Mouse (Mus musculus) liver, adult 2 months (tissue): Measurements from ENCODE around the gene 4930435E12Rik. TPM values are rescaled to one million over a fixed set of nuclear protein-coding genes. Genes with fewer than 3 reads are reported as not detected.
"Not testable (repeated sequence)": the region's sequence is repeated elsewhere in the genome, so short reads cannot be mapped to it uniquely, and the experiment has no call there.

Experiments
- DNase-seq: peaks from one replicate; pipeline ENCODE4 v3.0.0-alpha.2; 2011; ENCODE audit warnings: low read depth, low spot score; ENCODE audit errors: extremely low read depth
- H3K27ac ChIP-seq: fragments of 200-500 bp; replicated peaks from 2 replicates; pipeline ENCODE4 v1.5.1; 2012; ENCODE audit warnings: low read depth, mild to moderate bottlenecking, control low read depth, inconsistent platforms, low read length; ENCODE audit not compliant: insufficient read depth
- H3K27me3 ChIP-seq: fragments of 200-500 bp; 2 replicates; pipeline ENCODE4 v1.6.1; 2012; ENCODE audit warnings: mild to moderate bottlenecking, moderate library complexity, low read length, inconsistent platforms; ENCODE audit not compliant: control insufficient read depth, insufficient read depth
- H3K36me3 ChIP-seq: fragments of 200-500 bp; 2 replicates; pipeline ENCODE4 v1.6.1; 2012; ENCODE audit warnings: low read length, inconsistent platforms; ENCODE audit not compliant: control insufficient read depth, insufficient read depth
- H3K4me1 ChIP-seq: fragments of 200-500 bp; 2 replicates; pipeline ENCODE4 v1.6.1; 2011; ENCODE audit warnings: low read length; ENCODE audit not compliant: control insufficient read depth, insufficient read depth
- H3K4me3 ChIP-seq: fragments of 200-500 bp; 2 replicates; pipeline ENCODE4 v1.5.1; 2011; ENCODE audit warnings: low read depth, mild to moderate bottlenecking, control low read depth, low read length, moderate library complexity; ENCODE audit not compliant: insufficient read depth
- H3K79me2 ChIP-seq: fragments of 200-500 bp; 2 replicates; pipeline ENCODE4 v1.6.1; 2012; ENCODE audit warnings: inconsistent platforms, mild to moderate bottlenecking, low read length, moderate library complexity; ENCODE audit not compliant: control insufficient read depth, insufficient read depth
- H3K9ac ChIP-seq: fragments of 200-500 bp; 2 replicates; pipeline ENCODE4 v1.6.1; 2012; ENCODE audit warnings: low read depth, mild to moderate bottlenecking, control low read depth, inconsistent platforms, low read length
- CTCF ChIP-seq: fragments of 200-500 bp; IDR thresholded peaks from 2 replicates; pipeline ENCODE4 v1.5.1; 2011; ENCODE audit warnings: low read depth, low read length, control low read depth
- POLR2A ChIP-seq: fragments of 200-500 bp; IDR thresholded peaks from 2 replicates; pipeline ENCODE4 v1.6.1; 2011; ENCODE audit warnings: low read length, control low read depth; ENCODE audit not compliant: insufficient read depth; ENCODE audit errors: extremely low read depth
- WGBS: fragments of 180-500 bp; shearing (Covaris S2); methylation state at CpG from one replicate; pipeline ENCODE4 v1.1.7; 2018; 5-methylcytosine and 5-hydroxymethylcytosine counted together
- polyA plus RNA-seq: library from polyadenylated mRNA; depleted of rRNA; stranded (reverse); fragments of >200 nt; gene quantifications from 2 replicates; pipeline ENCODE4 v1.2.3, GENCODE M21; 2012
- total RNA-seq: library from RNA; depleted of rRNA; stranded (reverse); fragments of >200 nt; gene quantifications from 2 replicates; pipeline ENCODE4 v1.2.3, GENCODE M21; 2014

4930435E12Rik gene
- total and polyA plus RNA-seq, 2 experiments = not detected

DNA sequence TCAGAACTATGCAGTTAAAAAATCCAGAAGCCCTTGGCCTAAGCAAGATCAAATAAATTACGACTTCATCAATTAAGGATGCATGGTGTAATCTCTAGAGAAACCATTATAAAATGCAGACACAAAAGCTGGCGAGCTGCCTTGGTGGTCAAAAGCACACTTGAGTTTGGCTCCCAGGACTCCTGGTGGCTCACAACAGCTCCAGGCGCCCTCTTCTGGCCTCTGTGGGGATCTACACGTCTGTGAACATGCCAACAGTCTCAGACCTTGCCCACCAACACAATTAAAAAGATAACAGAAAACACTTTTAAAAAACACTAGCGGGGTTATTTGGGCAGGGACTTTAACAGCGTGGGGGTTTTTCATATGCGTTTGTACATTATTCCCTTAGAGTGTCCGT lies 16.0 kb downstream of the 4930435E12Rik start:
- DNase-seq = peak; percentile 16

DNA sequence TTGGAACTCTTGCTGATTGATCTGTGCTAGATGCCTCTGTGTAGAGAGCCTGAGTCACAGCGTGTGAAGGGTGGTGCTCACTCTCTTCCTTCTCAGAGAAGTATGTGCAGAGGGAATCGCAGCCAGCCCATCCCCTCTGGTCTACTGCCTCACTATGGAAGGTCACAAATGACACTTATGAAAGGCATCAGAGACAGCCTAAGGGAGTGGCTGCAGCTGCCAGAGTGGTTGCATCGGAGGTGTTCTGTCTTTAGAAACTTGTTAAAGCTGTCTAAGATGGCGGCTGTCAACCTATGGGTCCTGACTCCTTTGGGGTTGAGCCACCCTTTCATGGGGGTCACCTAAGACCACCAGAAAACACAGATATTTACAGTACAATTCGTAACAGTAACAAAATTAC lies 18.4 kb downstream of the 4930435E12Rik start:
- WGBS = 70% methylated on average over 5 of the region's 5 CpGs
- no peak for DNase-seq
- no peaks in the 10 kb centered on the region for H3K4me1 ChIP-seq
- no peaks in the 10 kb centered on the region; the same call in 1 of the 2 replicates for H3K27me3 ChIP-seq
- no peaks in the 10 kb centered on the region for H3K79me2 ChIP-seq
- no peak overlapping the region for H3K9ac ChIP-seq
- H3K36me3 ChIP-seq = no peaks in the 10 kb centered on the region
- H3K27ac ChIP-seq = no peak overlapping the region
- H3K4me3 ChIP-seq = no peak overlapping the region
- TF ChIP-seq CTCF (no peak), POLR2A (no peak)

More for the DNA sequence above, 16.0 kb downstream of the 4930435E12Rik start:
- H3K36me3 ChIP-seq = no peaks in the 10 kb centered on the region
- TF ChIP-seq CTCF = peak; percentile 90
- no peak for TF ChIP-seq POLR2A
- H3K4me1 ChIP-seq = no peaks in the 10 kb centered on the region
- WGBS = 31% methylated on average over 8 of the region's 8 CpGs
- no peaks in the 10 kb centered on the region for H3K79me2 ChIP-seq
- no peak overlapping the region for H3K9ac ChIP-seq
- H3K27ac ChIP-seq = no peak overlapping the region
- no peaks in the 10 kb centered on the region; the same call in 1 of the 2 replicates for H3K27me3 ChIP-seq
- no peak overlapping the region for H3K4me3 ChIP-seq

DNA sequence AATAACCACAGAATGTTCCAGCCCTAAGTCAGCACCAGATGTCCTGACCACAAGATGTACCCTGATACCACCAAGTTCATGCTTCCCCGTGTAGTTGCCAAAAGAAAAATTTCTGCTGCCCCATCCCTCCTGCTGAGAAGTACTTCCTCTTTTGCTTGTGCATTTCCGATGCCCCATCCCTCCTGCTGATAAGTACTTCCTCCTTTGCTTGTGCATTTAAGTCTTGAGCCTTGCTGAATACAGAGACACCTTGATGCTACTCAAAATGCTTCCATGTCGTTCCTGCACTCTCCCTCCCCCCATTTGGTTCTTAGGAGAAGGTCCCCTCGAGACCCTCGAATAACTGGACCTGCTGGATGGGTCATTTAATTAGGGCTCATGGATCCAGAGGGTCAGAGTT lies 20.8 kb downstream of the 4930435E12Rik start:
- H3K27ac ChIP-seq, H3K36me3 ChIP-seq, H3K4me1 ChIP-seq, H3K9ac ChIP-seq, H3K4me3 ChIP-seq, DNase-seq, H3K79me2 ChIP-seq, H3K27me3 ChIP-seq: not testable (repeated sequence)
- 82% methylated on average over 5 of the region's 5 CpGs for WGBS

DNA sequence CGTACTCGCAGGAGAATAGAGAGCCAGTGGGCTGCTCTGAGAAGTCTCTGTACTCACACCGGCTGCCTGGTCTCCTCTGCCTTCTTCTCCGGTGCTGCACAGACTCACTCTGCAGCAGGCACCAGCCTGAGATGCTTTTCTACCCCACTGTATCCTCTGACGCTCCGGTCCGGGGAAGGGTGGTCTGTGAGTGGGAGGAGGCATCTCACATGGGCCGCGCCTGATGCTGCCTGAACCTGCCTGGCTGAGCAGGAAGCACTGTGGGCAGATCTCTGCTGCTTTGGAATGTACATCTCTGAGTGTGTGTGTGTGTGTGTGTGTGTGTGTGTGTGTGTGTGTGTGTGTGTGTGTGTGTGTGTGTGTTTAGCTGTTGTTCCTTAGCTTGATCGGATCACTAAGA lies 28.5 kb downstream of the 4930435E12Rik start, which contains the start of gene Upk1b:
Gene Upk1b (minus strand): TSS at position 238 of the 400 bp plus-strand sequence.
- Histone ChIP-seq H3K4me3 (no peak within 1 kb of the TSS), H3K4me1 (no peaks in the 10 kb centered on the region), H3K79me2 (no peaks in the 10 kb centered on the region), H3K36me3 (no peaks in the 10 kb centered on the region), H3K9ac (no peak within 1 kb of the TSS), H3K27ac (no peak within 1 kb of the TSS), H3K27me3 (peaks cover 2% of the 10 kb centered on the region; the same call in 1 of the 2 replicates)
- no peak for TF ChIP-seq POLR2A
- TF ChIP-seq CTCF = no peak
- no peak for DNase-seq
- 20% methylated on average over 10 of the region's 10 CpGs for WGBS

DNA sequence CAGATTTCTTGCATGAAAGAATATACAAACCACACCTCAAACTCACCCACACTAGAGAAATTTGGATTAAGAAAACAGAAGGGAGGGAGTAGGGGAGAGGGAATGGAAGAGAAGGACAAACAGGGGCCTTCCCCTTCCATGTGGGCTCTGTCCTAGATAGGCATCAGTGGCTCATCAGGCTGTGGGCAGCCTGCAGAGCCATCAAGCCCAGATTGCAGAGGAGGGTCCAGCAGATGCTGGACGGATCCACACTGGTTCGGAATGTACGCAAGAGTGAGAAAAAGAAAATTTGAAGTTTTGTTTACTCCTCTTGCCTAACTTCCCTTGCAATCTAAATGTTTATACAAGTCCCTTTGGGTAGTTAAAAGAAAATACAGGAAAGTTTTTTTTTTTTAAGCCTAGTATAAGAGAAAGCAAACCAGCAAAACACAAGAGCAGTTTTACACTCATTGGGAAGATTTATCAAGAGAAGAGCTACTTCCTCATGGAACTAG lies 29.5 kb downstream of the 4930435E12Rik start:
- no peaks in the 10 kb centered on the region for H3K4me1 ChIP-seq
- H3K27me3 ChIP-seq = peaks cover 2% of the 10 kb centered on the region; the same call in 1 of the 2 replicates
- TF ChIP-seq POLR2A = no peak
- no peak for TF ChIP-seq CTCF
- H3K27ac ChIP-seq = no peak overlapping the region
- DNase-seq = no peak
- H3K79me2 ChIP-seq = no peaks in the 10 kb centered on the region
- no peak overlapping the region for H3K4me3 ChIP-seq
- H3K36me3 ChIP-seq = no peaks in the 10 kb centered on the region
- H3K9ac ChIP-seq = no peak overlapping the region
- WGBS = 33% methylated on average over 3 of the region's 3 CpGs

DNA sequence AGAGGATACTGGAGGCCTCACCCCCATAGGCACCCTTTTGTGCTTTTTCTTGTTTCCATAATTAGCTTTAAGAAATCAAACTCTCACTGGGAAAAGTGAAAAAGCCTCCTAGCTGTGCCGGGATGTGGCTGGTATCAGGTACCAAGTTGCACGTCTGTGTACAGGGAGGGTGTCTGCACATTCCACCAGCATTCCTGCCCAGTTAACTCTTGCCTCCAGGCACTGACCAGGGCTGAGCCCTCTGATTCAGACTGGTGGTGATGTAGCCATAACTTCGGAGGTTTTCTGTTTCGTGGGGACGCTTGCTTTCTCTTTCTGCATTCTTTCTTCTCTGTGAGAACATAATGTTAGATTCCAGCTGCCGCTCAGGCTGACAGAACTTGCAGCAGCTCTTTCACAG lies 35.4 kb downstream of the 4930435E12Rik start:
- Histone ChIP-seq H3K79me2 (no peaks in the 10 kb centered on the region), H3K27ac (no peak overlapping the region), H3K36me3 (no peaks in the 10 kb centered on the region), H3K9ac (no peak overlapping the region), H3K4me1 (no peaks in the 10 kb centered on the region), H3K27me3 (no peaks in the 10 kb centered on the region; the same call in 1 of the 2 replicates), H3K4me3 (no peak overlapping the region)
- WGBS = 58% methylated on average over 6 of the region's 6 CpGs
- DNase-seq = no peak
- TF ChIP-seq CTCF (no peak), POLR2A (no peak)
